Mouse (Mus musculus): ENCODE data around the gene Car4.

GRCm38 (mm10) chr11:84908480-84908879 is 49.1 kb upstream of the Car4 start:
- TF ChIP-seq POLR2A (IDR thresholded peaks at IDR 0.05; ENCODE audit: control insufficient read depth, extremely low read depth, insufficient read depth, low read length, poor library complexity), result no peak
- no peak for TF ChIP-seq CTCF (IDR thresholded peaks at IDR 0.05; ENCODE audit: borderline replicate concordance, control insufficient read depth, extremely low read depth, insufficient read depth, low read length, poor library complexity)

Data from thymus, adult 2 months (tissue).